Mouse (Mus musculus) adrenal gland, adult 10 weeks (tissue): ENCODE results near the gene Olfr1049. TPM values are rescaled to one million over a fixed set of nuclear protein-coding genes. Genes with fewer than 3 reads are reported as not detected.

Experiments used
- polyA plus RNA-seq: library from polyadenylated mRNA; stranded (reverse); fragments of 350-450 nt; fragmentation: Illumina TruSeq; extraction: RNeasy Lipid Tissue Mini Kit (QIAGEN cat#74804); gene quantifications from one replicate; pipeline ENCODE4 v1.2.3, GENCODE M21; 2014; ENCODE audit warnings: low read depth, low replicate concordance

The Olfr1049 gene
- polyA plus RNA-seq, result not detected

DNA sequence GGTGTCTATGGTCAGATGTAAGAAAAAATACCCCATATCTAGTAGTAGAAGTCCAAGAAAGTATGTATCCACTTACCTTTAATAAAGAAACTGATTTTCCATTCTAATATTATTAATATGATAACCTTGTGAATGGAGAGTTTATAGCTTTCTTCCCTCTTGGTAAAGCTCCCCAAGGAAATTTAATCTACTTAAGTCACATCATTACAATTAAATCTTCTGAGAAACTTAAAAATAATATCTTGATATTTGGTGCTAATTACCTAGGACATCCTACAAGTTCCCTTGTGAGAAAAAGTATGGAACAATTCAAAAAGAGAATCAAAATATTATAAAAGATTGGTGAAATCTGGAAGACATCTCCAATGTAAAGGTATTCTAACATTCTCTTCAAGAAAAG lies at the start of gene Olfr1049:
Gene Olfr1049, minus strand, starts transcription at position 101 of the 400 bp plus-strand sequence.

DNA sequence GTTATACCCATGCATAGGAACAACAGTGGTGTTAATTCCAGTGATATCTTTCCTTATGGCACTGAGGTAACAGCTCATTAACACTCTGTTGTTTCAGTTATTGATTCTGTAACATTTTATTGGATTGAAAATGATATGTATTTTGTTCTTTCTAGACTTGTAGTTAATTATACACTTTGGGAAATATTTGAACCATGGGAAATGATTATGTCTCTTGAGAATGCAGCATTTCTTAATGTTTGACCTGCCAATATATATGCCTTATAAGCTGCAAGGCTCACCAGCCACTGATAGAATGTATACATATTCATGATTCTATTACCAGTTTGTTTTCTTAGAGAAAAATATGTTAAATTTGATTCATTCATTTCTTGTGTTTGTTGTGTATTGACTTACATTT lies 34.0 kb upstream of the Olfr1049 start, which contains the start of gene Olfr1052:
Gene Olfr1052, plus strand, starts transcription at position 301 of the 400 bp plus-strand sequence.

DNA sequence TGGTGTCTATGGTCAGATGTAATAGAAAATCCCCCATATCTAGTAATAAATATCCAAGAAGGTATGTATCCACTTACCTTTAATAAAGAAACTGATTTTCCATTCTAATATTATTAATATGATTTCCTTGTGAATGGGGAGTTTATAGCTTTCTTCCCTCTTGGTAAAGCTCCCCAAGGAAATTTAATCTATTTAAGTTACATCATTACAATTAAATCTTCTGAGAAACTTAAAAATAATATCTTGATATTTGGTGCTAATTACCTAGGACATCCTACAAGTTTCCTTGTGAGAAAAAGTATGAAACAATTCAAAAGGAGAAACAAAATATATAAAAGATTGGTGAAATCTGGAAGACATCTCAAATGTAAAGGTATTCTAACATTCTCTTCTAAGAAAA lies 20.9 kb upstream of the Olfr1049 start, which contains the start of gene Olfr1051:
Gene Olfr1051, minus strand, starts transcription at position 101 of the 400 bp plus-strand sequence.

DNA sequence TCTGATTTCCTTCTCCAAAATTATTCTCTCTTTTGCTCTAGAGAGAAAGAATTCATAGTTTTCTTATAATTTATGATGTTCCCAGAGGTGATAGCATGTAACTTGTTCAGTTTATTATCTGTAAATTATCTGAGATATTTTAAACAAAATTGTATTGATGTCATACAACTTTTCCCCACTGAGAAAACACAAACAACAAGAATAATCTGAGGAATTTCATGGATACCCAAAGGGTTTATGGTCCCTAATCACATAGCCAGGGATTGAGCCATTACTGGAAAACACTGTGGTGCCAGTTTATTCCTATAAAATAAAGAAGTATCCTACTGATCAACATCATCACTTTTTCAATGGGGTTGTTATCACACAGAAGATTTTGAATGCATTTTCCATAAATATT lies 17.9 kb downstream of the Olfr1049 start, which contains the start of gene Olfr1048:
Gene Olfr1048, minus strand, starts transcription at position 101 of the 400 bp plus-strand sequence.

DNA sequence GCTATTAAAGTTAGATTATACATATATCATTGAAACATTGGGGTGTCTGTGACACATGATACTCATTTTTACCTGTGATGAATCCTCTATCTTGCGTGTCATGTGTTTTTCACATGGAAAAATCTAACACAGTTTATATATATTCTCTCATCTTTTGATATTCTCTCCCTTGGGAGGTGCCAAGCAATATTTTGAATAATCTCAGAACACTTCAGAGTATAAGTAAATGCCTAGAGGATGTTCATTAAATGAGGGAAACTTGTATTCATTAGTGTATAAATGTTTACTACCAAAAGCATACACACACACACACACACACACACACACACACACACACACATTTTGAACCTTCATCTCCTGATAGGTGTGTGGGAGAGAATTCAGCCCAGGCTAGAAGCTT lies 26.8 kb downstream of the Olfr1049 start, which contains the start of gene Olfr1047:
Gene Olfr1047, minus strand, starts transcription at position 101 of the 400 bp plus-strand sequence.

DNA sequence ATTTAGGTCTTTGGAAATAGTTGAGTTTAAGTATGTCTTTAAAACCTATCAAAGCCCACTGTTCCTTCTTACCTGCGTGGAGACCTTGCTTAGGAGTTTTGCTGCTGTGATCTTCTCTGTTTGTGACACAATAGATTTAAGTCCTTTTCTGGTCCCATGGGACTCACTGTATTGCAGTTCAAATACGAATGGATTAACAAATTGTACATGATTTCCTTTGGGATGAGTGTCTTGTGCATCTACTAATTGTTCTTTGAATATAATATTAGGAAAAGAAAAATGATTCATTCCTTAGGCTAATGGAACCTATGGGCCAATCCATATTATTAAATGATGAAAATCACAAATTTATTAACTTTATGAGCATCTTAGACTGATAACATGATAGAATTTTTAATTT lies 38.9 kb downstream of the Olfr1049 start, which contains the start of gene Olfr1046:
Gene Olfr1046, minus strand, starts transcription at position 101 of the 400 bp plus-strand sequence.

Other genes starting within 250 kb of the Olfr1049 start
- 12.2 TPM for gene Olfr1033, start 237.7 kb downstream of the Olfr1049 start, polyA plus RNA-seq
- gene Olfr1034, start 212.5 kb downstream of the Olfr1049 start, polyA plus RNA-seq, result 2.3 TPM
- not detected for gene Olfr1036, start 184.3 kb downstream of the Olfr1049 start, polyA plus RNA-seq
- gene Olfr1037, start 170.9 kb downstream of the Olfr1049 start, polyA plus RNA-seq, result not detected
- not detected for gene Olfr1039, start 122.4 kb downstream of the Olfr1049 start, polyA plus RNA-seq
- gene Olfr1040, start 111.6 kb downstream of the Olfr1049 start, polyA plus RNA-seq, result not detected
- not detected for gene Olfr1042, start 96.5 kb downstream of the Olfr1049 start, polyA plus RNA-seq
- gene Olfr1043, start 90.8 kb downstream of the Olfr1049 start, polyA plus RNA-seq, result not detected
- not detected for gene Olfr1044, start 80.5 kb downstream of the Olfr1049 start, polyA plus RNA-seq
- not detected for gene Olfr52, start 72.6 kb downstream of the Olfr1049 start, polyA plus RNA-seq
- not detected for gene Olfr1045, start 55.3 kb downstream of the Olfr1049 start, polyA plus RNA-seq
- not detected for gene Olfr1046, start 39.0 kb downstream of the Olfr1049 start, polyA plus RNA-seq
- not detected for gene Olfr1047, start 26.9 kb downstream of the Olfr1049 start, polyA plus RNA-seq
- gene Olfr1048, start 18.0 kb downstream of the Olfr1049 start, polyA plus RNA-seq, result not detected
- gene Olfr1051, start 20.8 kb upstream of the Olfr1049 start, polyA plus RNA-seq, result not detected
- not detected for gene Olfr1052, start 34.1 kb upstream of the Olfr1049 start, polyA plus RNA-seq
- gene Olfr1053, start 57.0 kb upstream of the Olfr1049 start, polyA plus RNA-seq, result not detected
- not detected for gene Olfr1054, start 77.1 kb upstream of the Olfr1049 start, polyA plus RNA-seq
- not detected for gene Olfr1055, start 92.0 kb upstream of the Olfr1049 start, polyA plus RNA-seq
- not detected for gene Olfr1056, start 104.1 kb upstream of the Olfr1049 start, polyA plus RNA-seq
- gene Olfr1057, start 120.1 kb upstream of the Olfr1049 start, polyA plus RNA-seq, result not detected
- not detected for gene Olfr1058, start 130.2 kb upstream of the Olfr1049 start, polyA plus RNA-seq
- gene Olfr1061, start 155.7 kb upstream of the Olfr1049 start, polyA plus RNA-seq, result not detected
- gene Olfr1062, start 168.4 kb upstream of the Olfr1049 start, polyA plus RNA-seq, result not detected
- gene Olfr1065, start 192.3 kb upstream of the Olfr1049 start, polyA plus RNA-seq, result not detected
- not detected for gene Olfr1066, start 197.9 kb upstream of the Olfr1049 start, polyA plus RNA-seq
- not detected for gene Olfr228, start 229.1 kb upstream of the Olfr1049 start, polyA plus RNA-seq